Mouse (Mus musculus) erythroblast, embryonic 14.5 days (primary cell): Measurements from ENCODE around the gene Pappa2.

Source experiments
- GATA1 ChIP-seq: IDR thresholded peaks from 2 replicates; pipeline ENCODE4 v1.6.1; 2012; ENCODE audit warnings: low read length, inconsistent platforms, mixed read lengths
- TAL1 ChIP-seq: IDR thresholded peaks from 3 replicates; pipeline ENCODE4 v1.6.1; 2012; ENCODE audit warnings: low read length, inconsistent platforms, mixed read lengths

GRCm38 (mm10) chr1:158871401-158871800 is 108.9 kb downstream of the Pappa2 start:
- TF ChIP-seq GATA1 (no peak), TAL1 (no peak)
